Mouse (Mus musculus): ENCODE results near the gene Ripor3.

DNA sequence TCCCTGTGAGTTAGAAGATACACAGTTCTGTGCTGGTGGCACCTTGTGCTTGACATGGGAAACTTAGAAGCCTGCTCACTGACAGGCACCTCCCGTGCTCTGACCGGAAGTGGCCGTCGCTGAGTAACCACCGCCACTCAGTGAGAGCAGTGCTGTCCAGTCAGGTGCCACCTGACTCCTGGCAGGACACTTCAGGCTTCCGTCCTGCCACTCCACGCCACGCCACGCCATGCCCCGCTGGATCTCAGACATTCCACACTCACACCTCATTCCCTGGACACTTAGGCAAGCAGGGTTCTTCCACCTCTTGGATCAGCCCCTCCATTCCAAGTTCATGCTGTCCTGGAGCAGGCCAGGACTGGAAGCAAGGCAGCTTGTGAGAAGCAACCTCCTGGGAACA is 32.1 kb downstream of the Ripor3 start:
- no peak for TF ChIP-seq CTCF (IDR thresholded peaks at IDR 0.05; ENCODE audit: control insufficient read depth, insufficient read depth, low read length)
- TF ChIP-seq POLR2A (IDR thresholded peaks at IDR 0.05; ENCODE audit: borderline replicate concordance, control insufficient read depth, low read depth, low read length) = no peak
